Mouse (Mus musculus) lung, postnatal 0 days (tissue): ENCODE measurements at regions not wholly inside any gene's neighbourhood (a gene's known extent, or its start where the extent isn't known, plus 50 kb on each side); places are given as distances from the start of the nearest gene placed in this dataset.

Experiments used
- CTCF ChIP-seq: IDR thresholded peaks from 2 replicates; pipeline ENCODE4 v1.5.1; 2016; ENCODE audit warnings: antibody characterized with exemption, mild to moderate bottlenecking
- EP300 ChIP-seq: IDR thresholded peaks from 2 replicates; pipeline ENCODE4 v1.6.1; 2016; ENCODE audit warnings: antibody characterized with exemption, mild to moderate bottlenecking, control low read depth

DNA sequence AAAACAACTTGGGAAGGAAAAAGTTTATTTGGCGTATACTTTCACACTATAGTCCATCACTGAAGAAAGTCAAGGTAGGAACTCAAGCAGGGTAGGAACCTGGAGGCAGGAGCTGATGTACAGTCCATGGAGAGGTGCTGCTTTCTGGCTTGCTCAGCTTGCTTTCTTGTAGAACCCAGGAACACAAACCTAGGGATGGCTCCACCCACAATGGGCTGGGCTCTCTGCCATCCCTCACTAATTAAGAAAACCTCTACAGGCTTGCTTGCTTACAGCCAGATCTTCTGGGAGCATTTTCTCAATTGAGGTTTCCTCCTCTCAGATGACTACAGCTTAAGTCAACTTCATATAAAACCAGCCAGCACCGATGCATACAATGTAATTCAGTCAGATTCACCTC is 79.2 kb upstream of the Sox13 start:
- TF ChIP-seq CTCF: no peak
- no peak for TF ChIP-seq EP300
